Comparison of ENCODE assay signal across 16 mouse cellular contexts in the genomic region with DNA sequence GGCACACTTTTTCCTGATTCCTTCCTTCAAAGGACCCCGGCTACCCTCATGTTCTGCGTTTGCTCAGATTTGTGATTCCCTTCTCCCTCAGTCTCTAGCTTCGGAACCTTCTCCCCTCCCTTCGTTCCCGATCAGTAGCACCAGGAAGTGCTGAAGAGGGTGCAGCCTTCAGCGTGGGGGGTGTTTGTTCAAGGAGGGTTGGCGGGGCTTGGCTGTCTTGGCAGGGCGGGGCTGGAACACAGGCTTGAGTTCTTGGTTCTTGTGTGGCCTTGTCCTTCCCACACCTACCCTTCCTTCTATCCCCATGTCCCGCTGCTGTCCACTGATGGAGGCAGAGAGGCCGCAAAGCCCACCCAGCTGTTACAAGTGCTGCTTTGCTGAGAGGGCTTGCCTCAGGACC. TPM values are rescaled to one million over a fixed set of nuclear protein-coding genes. Genes with fewer than 3 reads are reported as not detected.
DNase-seq lines count a peak whose midpoint lies in the region; ATAC-seq and TF ChIP-seq lines count a peak whose summit lies in the region.
"Had no signal": no experiment of that assay in that cellular context is flagged by ENCODE, and none has a peak within 500 bp of the region (broad histone marks: within the 10 kb centered on the region; RNA-seq: fewer than 3 reads in every experiment).

No protein-coding gene starts in this region.

- H3K36me3 ChIP-seq in intestine, postnatal 0 days (ENCODE audit: control insufficient read depth, insufficient read depth) = no peaks in the 10 kb centered on the region
- H3K36me3 ChIP-seq: G1E; limb, embryonic 12.5 days; liver, embryonic 15.5 days; neural tube, embryonic 15.5 days had no signal

- WGBS in intestine, postnatal 0 days = 38% methylated on average over 10 of the region's 10 CpGs

- intact Hi-C loops in left cerebral cortex, postnatal 36 days (cut with DNase I) = no loop called here

- peaks cover 2% of the 10 kb centered on the region; the same call in 1 of the 2 replicates for H3K4me1 ChIP-seq in intestine, postnatal 0 days (replicated peaks; ENCODE audit: control insufficient read depth, insufficient read depth, low read length)

- H3K27me3 ChIP-seq in intestine, postnatal 0 days (replicated peaks; ENCODE audit: control insufficient read depth, insufficient read depth, low read length) = no peaks in the 10 kb centered on the region
- H3K27me3 ChIP-seq: neural tube, embryonic 15.5 days had no signal

- H3K4me2 ChIP-seq in intestine, postnatal 0 days (replicated peaks; ENCODE audit: low read depth) = peak overlapping the region; percentile 18
- H3K4me2 ChIP-seq: limb, embryonic 12.5 days; liver, embryonic 15.5 days; neural tube, embryonic 15.5 days had no signal

- no peaks in the 10 kb centered on the region for H3K9me3 ChIP-seq in intestine, postnatal 0 days (ENCODE audit: control insufficient read depth)
- H3K9me3 ChIP-seq: G1E; limb, embryonic 12.5 days; liver, embryonic 15.5 days; neural tube, embryonic 15.5 days had no signal

- H3K9ac ChIP-seq in intestine, postnatal 0 days (ENCODE audit: low read depth, low read length) = no peak overlapping the region
- H3K9ac ChIP-seq: limb, embryonic 12.5 days; liver, embryonic 15.5 days; neural tube, embryonic 15.5 days had no signal

- TF ChIP-seq CTCF in intestine, postnatal 0 days (IDR thresholded peaks at IDR 0.05; ENCODE audit: low read depth) = no peak

- H3K4me3 ChIP-seq in intestine, postnatal 0 days (ENCODE audit: low read depth, low read length) = no peak overlapping the region
- H3K4me3 ChIP-seq: layer of hippocampus, adult 2 months; limb, embryonic 12.5 days; liver, embryonic 15.5 days; neural tube, embryonic 15.5 days had no signal

- peak; percentile 71 for ATAC-seq in intestine, postnatal 0 days
- no peak for ATAC-seq in megakaryocyte progenitor cell, adult 5-6 weeks (replicated peaks; ENCODE audit: poor library complexity)
- ATAC-seq: hindbrain, postnatal 0 days had no signal

- H3K27ac ChIP-seq in intestine, postnatal 0 days (ENCODE audit: low read depth, low read length) = peak overlapping the region; percentile 10
- H3K27ac ChIP-seq: layer of hippocampus, adult 2 months; limb, embryonic 12.5 days; liver, embryonic 15.5 days; neural tube, embryonic 15.5 days had no signal

- peak; percentile 55 for DNase-seq in kidney, adult 18-20 months
- DNase-seq in kidney, adult 8-10 months = no peak
- peak; percentile 20 for DNase-seq in ES-CJ7 (ENCODE audit: low read depth, low spot score)
- peak; percentile 63 for DNase-seq in lung, postnatal 36 days
- no peak for DNase-seq in left cerebral cortex, postnatal 36 days (ENCODE audit: low spot score in 2 of 2)
- no peak for DNase-seq in frontal cortex, postnatal 10 days (ENCODE audit: low spot score in 2 of 2)
- DNase-seq: cerebellum, adult 18-20 months; thymus, adult 18-20 months had no signal

RNA-seq across cellular contexts. Expression of gene Plekha6, which starts 41.0 kb away (rescaled TPM):
- polyA plus RNA-seq in intestine, postnatal 0 days (2015; fragmentation: Nextera tagmentation; extraction: Ambion mirVana) = 7.5 and 8.0 TPM in 2 replicates
- total RNA-seq in left cerebral cortex, postnatal 36 days (2021) = 10 to 100 TPM; 66.5 to 87.4 TPM
- 0.42 and 1.8 TPM in 2 replicates for total RNA-seq in megakaryocyte progenitor cell, adult 5-6 weeks (2015)
- 1.1 and 2.2 TPM in 2 replicates for total RNA-seq in megakaryocyte progenitor cell, adult 5-6 weeks (2017)

Comparison
In these comparisons a context has a peak if more than half of its experiments do, and no peak if none do; other contexts are left out.
1. DNase-seq: peak in kidney, adult 18-20 months (single experiment), ES-CJ7 (single experiment) and lung, postnatal 36 days (single experiment); none in kidney, adult 8-10 months (0 of 2), left cerebral cortex, postnatal 36 days (0 of 2) and frontal cortex, postnatal 10 days (0 of 2).
2. RNA of gene Plekha6, which starts 41.0 kb away (total RNA-seq): 66.5 to 87.4 TPM in left cerebral cortex, postnatal 36 days; 0.42 to 2.2 TPM in megakaryocyte progenitor cell, adult 5-6 weeks; every median in the first group is over 10 times any median in the second.